Mouse (Mus musculus) c-Kit-negative CD71-positive TER-119-positive erythroid progenitor cells, embryonic 14.5 days (primary cell): ENCODE measurements at regions not wholly inside any gene's neighbourhood (a gene's known extent, or its start where the extent isn't known, plus 50 kb on each side); places are given as distances from the start of the nearest gene placed in this dataset.

Experiments
- DNase-seq: peaks from one replicate; pipeline ENCODE4 v3.0.0-alpha.2; 2013; ENCODE audit warnings: low read depth, low spot score

GRCm38 (mm10) chr19:14891689-14892389 is 294.0 kb upstream of the Tle4 start:
- no peak for DNase-seq

- no peak for DNase-seq
Measured at GRCm38 (mm10) chr19:14891090-14891428, 293.2 kb upstream of the Tle4 start.

GRCm38 (mm10) chr19:14890241-14891089 is 292.6 kb upstream of the Tle4 start:
- DNase-seq: no peak

- no peak for DNase-seq
Measured at GRCm38 (mm10) chr19:14889794-14890193, 291.9 kb upstream of the Tle4 start.

GRCm38 (mm10) chr19:14883707-14884421 is 286.0 kb upstream of the Tle4 start:
- no peak for DNase-seq

- no peak for DNase-seq
Measured at GRCm38 (mm10) chr19:14880818-14881217, 283.0 kb upstream of the Tle4 start.

- no peak for DNase-seq
Measured at GRCm38 (mm10) chr19:14873986-14874385, 276.1 kb upstream of the Tle4 start.

- no peak for DNase-seq
Measured at GRCm38 (mm10) chr19:14871178-14871867, 273.5 kb upstream of the Tle4 start.

GRCm38 (mm10) chr19:14862654-14863468 is 265.0 kb upstream of the Tle4 start:
- no peak for DNase-seq

GRCm38 (mm10) chr19:14855036-14855435 is 257.2 kb upstream of the Tle4 start:
- DNase-seq: no peak

- DNase-seq: no peak
Measured at GRCm38 (mm10) chr19:14853416-14853815, 255.6 kb upstream of the Tle4 start.

- DNase-seq: no peak
Measured at GRCm38 (mm10) chr19:14849561-14849960, 251.7 kb upstream of the Tle4 start.

GRCm38 (mm10) chr19:14847120-14847519 is 249.3 kb upstream of the Tle4 start:
- DNase-seq: no peak

- DNase-seq: no peak
Measured at GRCm38 (mm10) chr19:14835629-14836028, 237.8 kb upstream of the Tle4 start.

- no peak for DNase-seq
Measured at GRCm38 (mm10) chr19:14816354-14816753, 218.5 kb upstream of the Tle4 start.

GRCm38 (mm10) chr19:14806787-14807186 is 208.9 kb upstream of the Tle4 start:
- no peak for DNase-seq

GRCm38 (mm10) chr19:14802909-14803650 is 205.2 kb upstream of the Tle4 start:
- DNase-seq: no peak

GRCm38 (mm10) chr19:14801669-14802068 is 203.8 kb upstream of the Tle4 start:
- DNase-seq: no peak

- no peak for DNase-seq
Measured at GRCm38 (mm10) chr19:14799002-14799401, 201.2 kb upstream of the Tle4 start.

- DNase-seq: no peak
Measured at GRCm38 (mm10) chr19:14798417-14798816, 200.6 kb upstream of the Tle4 start.
